Mouse (Mus musculus): ENCODE measurements around the gene Btbd10.

GRCm38 (mm10) chr7:113368746-113369619 lies at the start of gene Btbd10:
- peak; percentile 95 for TF ChIP-seq POLR2A (IDR thresholded peaks at IDR 0.05; ENCODE audit: insufficient read depth, low read depth, low read length)
- no peak for TF ChIP-seq CTCF (IDR thresholded peaks at IDR 0.05; ENCODE audit: insufficient read depth, low read depth, low read length)
